Mouse (Mus musculus): ENCODE measurements around the gene Frem3.

DNA sequence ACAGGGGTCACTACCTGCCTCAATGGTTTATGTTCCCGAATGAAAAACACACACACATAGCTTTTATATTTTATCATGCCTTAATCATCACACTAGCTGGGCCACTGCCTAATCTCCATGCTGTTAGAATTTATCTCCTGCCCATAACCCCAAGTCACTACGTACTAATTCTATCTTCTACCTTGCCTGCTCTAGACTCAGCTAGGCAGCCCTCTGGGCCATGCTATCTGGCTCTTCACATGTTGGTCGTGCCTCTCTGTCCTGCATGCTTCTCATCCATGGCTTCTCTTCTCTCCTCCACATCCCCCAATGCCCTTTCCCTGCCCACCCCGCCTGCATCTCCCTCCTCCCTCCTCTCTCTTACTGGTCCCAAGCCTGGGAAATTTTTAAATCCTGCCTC, 9.0 kb upstream of the Frem3 start:
- TF ChIP-seq POLR2A (IDR thresholded peaks at IDR 0.05; ENCODE audit: insufficient read length, low read depth): no peak
- no peak for TF ChIP-seq MYOG (IDR thresholded peaks at IDR 0.05; ENCODE audit: control insufficient read depth in 1 of 3, insufficient read depth in 1 of 3, insufficient read length in 2 of 3, low read depth in 2 of 3)
- TF ChIP-seq SRF (IDR thresholded peaks at IDR 0.05; ENCODE audit: control insufficient read depth, insufficient read length, low read depth): no peak
- no peak for TF ChIP-seq MAX (IDR thresholded peaks at IDR 0.05; ENCODE audit: low read depth)
- no peak for TF ChIP-seq E2F4 (IDR thresholded peaks at IDR 0.05; ENCODE audit: insufficient read depth)
- no peak for TF ChIP-seq USF1 (IDR thresholded peaks at IDR 0.05; ENCODE audit: low read depth)
- no peak for TF ChIP-seq TCF12 (IDR thresholded peaks at IDR 0.05; ENCODE audit: insufficient read depth, poor library complexity, severe bottlenecking)
- TF ChIP-seq CEBPB (IDR thresholded peaks at IDR 0.05; ENCODE audit: insufficient read depth, poor library complexity, severe bottlenecking): no peak
- TF ChIP-seq TCF3 (IDR thresholded peaks at IDR 0.05; ENCODE audit: insufficient read length, low read depth): no peak
- TF ChIP-seq MYOD1 (IDR thresholded peaks at IDR 0.05; ENCODE audit: control insufficient read depth in 1 of 3, insufficient read length in 2 of 3, low read depth in 2 of 3): no peak
- TF ChIP-seq POLR2AphosphoS2 (IDR thresholded peaks at IDR 0.05; ENCODE audit: insufficient read length, low read depth): no peak
- no peak for TF ChIP-seq REST (IDR thresholded peaks at IDR 0.05; ENCODE audit: insufficient read depth, insufficient read length)

Data from myocyte (in vitro differentiated cells).